Mouse (Mus musculus): ENCODE data around the gene Rgs10.

DNA sequence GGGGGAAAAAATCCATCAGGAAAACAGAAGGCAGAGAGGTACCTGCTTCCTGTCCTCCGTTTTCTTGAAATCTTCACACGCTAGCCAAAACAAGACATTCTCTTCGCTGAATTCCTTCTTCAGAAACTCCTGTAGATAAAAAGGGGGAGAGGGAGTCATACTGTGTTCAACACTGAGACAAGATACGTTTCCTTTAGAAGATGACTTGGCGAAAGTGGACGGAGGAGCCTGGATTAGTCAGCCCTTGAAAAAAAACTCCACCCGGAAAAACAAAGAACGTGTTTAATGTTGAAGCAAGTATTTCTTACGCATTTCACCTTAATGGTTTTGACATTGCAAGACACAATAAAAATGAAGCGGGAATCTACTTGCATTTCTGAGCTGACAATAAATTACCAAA, 15.4 kb downstream of the Rgs10 start:
- TF ChIP-seq CTCF (IDR thresholded peaks at IDR 0.05; ENCODE audit: borderline replicate concordance, extremely low read depth, insufficient read depth, insufficient read length) (no peak), POLR2A (IDR thresholded peaks at IDR 0.05; ENCODE audit: borderline replicate concordance, extremely low read depth, insufficient read depth, insufficient read length, poor library complexity, severe bottlenecking) (no peak)
